Mouse (Mus musculus): ENCODE data around the gene Rnf150.

DNA sequence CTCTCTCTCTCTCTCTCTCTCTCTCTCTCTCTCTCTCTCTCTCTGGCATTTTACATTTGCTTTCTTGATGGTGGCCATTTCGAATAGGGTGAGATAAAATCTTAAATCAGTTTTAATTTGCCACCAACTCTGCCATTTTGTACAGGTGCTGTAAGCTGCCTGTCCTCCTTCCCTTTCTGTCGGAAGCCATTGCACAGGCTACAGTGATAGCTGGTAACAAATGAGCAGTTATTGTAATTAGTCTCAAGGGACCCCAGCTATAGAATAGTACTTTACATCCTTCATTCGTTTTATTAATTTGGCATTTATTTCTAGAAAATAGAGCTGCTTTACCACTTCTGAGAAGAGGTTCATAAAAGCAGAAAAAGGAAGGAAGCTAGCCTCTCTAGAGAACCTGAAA lies 198.7 kb downstream of the Rnf150 start:
- TF ChIP-seq CTCF (IDR thresholded peaks at IDR 0.05; ENCODE audit: control insufficient read depth, insufficient read depth, low read length) (no peak), POLR2A (IDR thresholded peaks at IDR 0.05; ENCODE audit: borderline replicate concordance, control insufficient read depth, low read depth, low read length) (no peak)
